Mouse (Mus musculus) cerebellum, adult 18-20 months (tissue): ENCODE results near the gene Irak2.
"Not testable (repeated sequence)": the region's sequence is repeated elsewhere in the genome, so short reads cannot be mapped to it uniquely, and the experiment has no call there.

Experiments used
- DNase-seq, 2 experiments: peaks; one replicate each; pipeline ENCODE4 v3.0.0; 2021

The Irak2 gene

GRCm38 (mm10) chr6:113697222-113698205, 59.2 kb downstream of the Irak2 start:
- DNase-seq, result peak in 1 of 2 experiments; percentile 34

DNA sequence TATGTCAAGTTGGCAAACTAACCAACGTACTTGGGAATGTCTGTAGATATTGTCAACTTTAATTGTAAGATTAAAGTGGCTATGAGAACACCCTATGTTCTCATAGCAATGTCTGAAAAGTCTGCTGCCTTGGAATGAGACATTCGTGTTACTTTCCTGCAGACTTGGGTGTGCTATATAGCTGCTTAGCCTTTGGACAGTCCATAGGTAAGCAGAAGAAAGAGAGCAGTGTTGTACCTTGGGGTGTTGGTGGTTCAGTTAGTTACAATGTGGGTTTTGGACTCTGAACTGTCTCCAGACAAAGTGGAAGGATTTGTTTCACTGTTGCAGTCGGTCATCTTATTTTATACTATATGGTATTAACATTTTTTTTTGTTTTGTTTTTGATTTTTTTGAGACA, 74.5 kb downstream of the Irak2 start:
- DNase-seq, result no peak

GRCm38 (mm10) chr6:113713389-113713788, 75.1 kb downstream of the Irak2 start:
- DNase-seq, result not testable (repeated sequence)

DNA sequence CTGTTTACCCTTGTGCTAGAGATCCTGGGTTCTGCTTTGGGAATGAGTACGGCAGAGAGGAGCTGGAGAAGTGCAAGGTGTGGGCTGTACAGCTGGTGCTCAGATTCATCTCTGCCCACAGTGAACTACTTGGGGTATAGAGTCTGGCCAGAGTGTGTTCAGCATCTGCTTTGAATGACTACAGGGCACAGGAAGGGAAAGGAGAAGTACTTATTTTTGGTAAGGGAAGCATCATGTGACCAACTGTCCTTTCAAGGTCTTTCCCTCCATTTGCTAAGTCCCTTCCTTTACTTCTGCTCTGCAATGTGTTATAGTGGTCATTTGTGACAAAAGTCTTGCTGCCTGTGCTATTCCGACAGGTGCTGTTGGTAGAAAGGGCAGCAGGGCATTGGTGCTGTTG, 76.0 kb downstream of the Irak2 start:
- no peak for DNase-seq

DNA sequence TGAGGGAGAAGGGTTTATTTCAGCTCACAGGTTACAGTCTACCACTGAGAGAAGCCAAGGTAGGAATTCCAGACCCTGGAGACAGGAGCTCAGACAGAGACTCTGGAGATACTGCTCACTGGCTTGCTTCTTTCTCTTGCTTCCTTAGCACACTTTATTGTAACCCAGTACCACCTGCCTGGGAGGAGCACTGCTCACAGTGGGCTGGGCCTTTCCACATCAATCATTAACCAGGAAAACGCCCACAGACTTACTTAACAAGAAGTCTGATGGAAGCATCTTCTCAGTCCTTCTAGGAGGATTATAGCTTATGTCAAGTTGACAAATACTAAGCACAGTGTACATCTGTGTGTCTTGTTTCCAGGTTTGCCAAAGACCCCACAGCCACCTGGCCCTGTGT, 76.5 kb downstream of the Irak2 start:
- DNase-seq, result no peak

DNA sequence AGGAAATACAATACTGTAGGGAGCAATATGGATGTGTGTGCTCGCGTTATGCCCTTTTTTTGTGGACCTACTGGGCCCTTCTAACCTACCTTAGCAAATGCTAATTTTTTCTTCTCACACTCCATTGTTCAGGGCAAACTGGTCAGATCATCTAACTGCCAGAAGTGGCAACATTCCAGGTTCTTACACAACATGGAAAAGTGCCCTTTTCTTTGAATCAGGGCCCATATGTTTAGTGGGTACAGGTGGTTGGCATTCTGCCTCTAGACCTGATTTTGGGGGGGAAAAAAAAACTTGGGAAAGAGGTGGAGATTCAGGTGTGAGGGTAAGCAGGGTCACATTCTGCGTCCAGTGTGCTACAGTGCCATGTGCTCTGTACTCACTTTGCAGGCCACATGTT, 79.3 kb downstream of the Irak2 start:
- peak; percentile 53 to 58 for DNase-seq

- no peak for DNase-seq
Observed at GRCm38 (mm10) chr6:113719878-113720277, 81.6 kb downstream of the Irak2 start, which contains the start of gene Ghrl. Ghrl (minus strand) TSS chr6:113719880.

DNA sequence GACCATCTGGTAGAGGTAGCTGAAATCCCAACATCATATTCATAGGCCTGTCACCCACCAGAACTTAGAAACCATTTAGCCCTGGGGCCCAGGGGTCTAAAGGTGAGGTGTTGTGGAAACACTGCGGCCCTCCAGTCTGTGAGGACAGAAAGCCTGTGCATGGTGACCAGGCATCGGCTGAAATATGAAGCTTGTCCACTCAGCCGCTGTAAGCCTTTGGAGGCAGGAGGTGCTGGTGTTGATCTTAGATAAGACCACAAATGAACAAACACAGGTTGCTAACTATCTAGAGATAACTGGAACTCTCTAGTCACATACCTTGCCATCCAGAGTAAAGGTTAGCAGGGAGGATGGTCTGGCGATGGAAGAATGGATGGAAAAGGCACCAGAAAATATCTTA, 82.8 kb downstream of the Irak2 start:
- no peak for DNase-seq

DNA sequence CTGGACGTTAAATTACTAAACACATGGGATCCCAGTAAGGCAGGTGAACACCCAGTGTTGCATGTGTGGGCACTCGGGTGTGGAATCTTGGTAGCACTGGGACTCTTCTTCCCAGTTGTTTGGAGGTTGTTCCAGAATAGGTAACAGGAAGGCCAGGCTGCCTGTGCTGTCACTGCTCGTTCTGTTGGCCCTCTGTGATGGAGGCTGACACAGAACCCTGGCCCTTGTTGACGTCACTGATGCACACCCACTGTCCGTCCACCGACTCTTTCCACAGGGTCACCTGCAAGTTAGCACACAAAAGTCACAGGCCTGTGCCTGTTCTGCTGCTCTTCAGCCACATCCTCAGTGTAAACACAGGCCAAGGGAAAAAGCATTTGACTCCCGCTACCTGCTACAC, 89.9 kb downstream of the Irak2 start:
- DNase-seq, result no peak

DNA sequence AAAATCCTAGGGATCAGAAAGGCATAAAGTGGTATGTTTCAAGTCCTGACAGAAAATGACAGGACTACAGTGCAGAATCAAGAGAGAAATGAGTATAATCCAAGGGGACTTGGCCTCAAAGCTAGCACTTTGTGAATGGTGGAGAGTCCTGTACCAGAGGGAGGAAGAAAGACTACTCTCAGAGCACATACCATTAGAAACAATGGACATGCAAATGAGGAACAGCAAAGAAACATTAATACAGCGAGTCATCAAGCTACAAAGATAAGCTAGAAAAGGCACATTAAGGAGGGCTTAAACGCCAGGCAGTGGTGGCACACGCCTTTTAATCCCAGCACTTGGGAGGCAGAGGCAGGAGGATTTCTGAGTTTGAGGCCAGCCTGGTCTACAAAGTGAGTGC, 93.0 kb downstream of the Irak2 start:
- no peak for DNase-seq

GRCm38 (mm10) chr6:113737318-113738046, 99.2 kb downstream of the Irak2 start:
- no peak for DNase-seq

DNA sequence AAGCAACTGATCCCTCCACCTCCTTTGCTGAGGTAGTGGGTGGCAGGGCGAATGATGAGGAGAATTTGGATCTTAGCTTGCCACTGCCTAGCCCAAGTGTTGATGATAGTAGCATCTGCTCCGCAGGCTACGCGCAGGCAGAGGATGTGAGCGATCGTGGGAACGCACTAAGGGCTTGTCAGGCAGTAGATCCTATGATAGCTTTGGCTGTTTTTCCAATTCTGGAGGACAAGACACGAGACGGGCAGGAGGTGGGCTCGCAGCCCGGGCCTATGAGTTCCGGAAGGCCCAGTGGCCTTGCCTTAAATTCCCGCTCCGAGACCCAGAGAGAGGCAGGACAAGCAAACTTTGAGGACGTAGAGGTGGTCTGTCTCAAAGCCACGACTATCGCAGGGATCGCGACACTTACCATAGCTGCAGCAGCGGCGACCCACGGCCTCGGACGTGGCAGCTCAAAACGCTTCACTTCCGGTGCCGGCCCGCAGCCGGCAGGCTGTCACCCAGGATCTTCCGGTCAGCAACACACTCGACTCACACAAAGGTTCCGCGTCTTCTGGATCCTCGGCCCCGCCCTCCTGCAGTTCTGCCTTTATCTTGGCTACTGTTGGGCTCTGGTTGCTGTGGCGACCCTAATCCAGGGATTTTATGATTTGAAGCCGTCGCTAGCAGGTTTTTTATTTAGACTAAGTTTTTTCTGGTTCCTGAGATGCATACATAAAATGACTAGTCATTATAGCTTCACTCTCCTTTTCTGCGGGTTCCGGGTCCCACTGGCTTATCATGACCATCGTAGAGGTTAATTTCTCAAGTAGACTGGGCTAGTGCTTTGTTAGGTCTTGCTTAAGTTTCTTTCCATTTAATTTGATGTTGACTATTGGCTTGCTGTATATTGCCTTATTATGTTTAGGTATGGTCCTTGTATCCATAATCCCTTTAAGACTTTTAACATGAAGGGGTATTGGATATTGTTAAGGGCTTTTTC, 102.3 kb downstream of the Irak2 start, which contains the start of gene Sec13:
TSS of gene Sec13 (minus strand) at position 508 of the 982 bp plus-strand sequence.
- DNase-seq, result peak; percentile 77 to 88

DNA sequence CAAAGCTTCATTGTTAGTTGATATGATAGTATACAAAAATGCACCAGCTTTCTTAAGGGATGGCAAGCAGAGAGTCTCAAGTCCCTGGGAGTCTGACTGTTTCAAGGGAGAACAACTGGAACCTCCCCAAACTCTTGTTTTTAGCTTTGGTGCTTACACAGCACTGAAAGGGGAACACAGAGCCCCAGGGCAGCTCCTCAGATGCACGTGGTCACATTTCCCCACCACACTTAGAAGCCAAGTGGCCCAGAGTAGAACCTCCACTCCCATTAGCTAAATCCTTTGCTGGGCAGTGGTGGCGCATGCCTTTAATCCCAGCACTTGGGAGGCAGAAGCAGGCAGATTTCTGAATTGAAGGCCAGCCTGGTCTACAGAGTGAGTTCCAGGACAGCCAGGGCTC, 103.2 kb downstream of the Irak2 start:
- no peak for DNase-seq

DNA sequence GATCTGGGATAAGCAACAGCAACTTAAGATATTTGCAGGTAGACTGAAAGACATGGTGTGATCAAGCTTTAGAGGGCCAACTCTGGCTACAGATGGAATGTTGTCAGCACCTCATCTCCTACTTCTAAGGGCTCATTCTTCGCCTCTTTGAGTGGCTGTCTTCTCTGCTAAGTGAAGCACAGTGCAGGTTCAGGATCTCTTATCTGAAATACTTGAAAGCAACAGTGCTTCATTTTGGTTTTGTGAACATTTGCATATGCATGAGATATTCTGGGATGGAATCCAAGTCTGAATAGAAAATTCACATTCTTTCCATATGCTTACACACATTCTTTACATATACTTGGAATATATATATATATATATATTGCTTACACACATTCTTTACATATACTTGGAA, 104.1 kb downstream of the Irak2 start:
- no peak for DNase-seq

GRCm38 (mm10) chr6:113743111-113743510, 104.8 kb downstream of the Irak2 start:
- no peak for DNase-seq
